Mouse (Mus musculus): Measurements from ENCODE around the gene Ahrr. TPM values are rescaled to one million over a fixed set of nuclear protein-coding genes. Genes with fewer than 3 reads are reported as not detected.

The Ahrr gene
- polyA plus RNA-seq, 1 experiment from 2014 or later, result 2.0 TPM

DNA sequence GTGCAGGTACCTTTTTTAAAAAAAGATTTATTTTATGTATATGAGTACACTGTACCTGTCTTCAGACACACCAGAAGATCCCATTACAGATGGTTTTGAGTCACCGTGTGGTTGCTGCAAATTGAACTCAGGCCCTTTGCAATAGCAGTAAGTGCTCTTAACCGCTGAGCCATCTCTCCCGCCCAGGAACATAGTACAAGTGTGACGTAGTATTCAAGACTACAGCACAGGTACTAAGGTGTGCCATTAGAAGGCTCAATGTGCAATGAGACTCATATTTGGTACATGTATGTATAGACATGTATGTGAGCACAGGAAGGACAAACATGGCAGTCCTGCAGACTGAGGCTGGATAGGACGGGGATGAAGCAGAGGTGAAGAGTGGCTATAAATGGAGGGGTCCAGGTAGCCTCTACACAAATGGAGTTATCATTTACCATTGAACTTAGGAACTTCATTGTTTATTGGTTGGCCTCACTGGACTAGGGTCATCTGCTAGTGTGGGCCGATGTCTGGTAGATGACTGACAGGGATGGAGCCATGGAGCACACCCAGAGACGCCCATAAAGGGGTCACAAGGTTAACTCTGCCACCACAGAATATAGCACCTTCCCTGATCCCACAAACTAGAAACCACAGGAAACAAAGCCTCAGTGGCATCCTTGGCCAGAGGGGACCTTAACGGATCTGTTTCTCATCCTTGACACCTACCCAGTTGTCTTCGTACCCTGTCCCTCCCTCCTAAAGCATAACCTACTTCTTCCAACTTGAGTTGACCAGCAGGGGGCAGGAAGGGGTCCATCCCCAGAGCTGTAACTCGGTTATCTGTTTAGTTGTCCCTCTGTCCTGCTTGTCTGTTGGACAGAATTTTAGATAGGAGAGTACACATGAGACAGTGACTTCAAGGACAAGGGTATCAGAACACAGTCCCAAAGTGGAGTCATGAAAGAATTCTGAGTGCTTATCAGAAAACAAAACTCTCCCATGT lies 10.2 kb upstream of the Ahrr start:
- 85% methylated on average over 10 of the region's 10 CpGs for WGBS
- Histone ChIP-seq H3K4me3 (ENCODE audit: low read depth, low read length) (no peak overlapping the region), H3K4me2 (ENCODE audit: low read depth) (no peak overlapping the region), H3K27ac (ENCODE audit: low read depth, low read length) (no peak overlapping the region), H3K27me3 (ENCODE audit: control insufficient read depth, insufficient read depth, low read length) (no peaks in the 10 kb centered on the region), H3K9me3 (ENCODE audit: control insufficient read depth, low read length) (no peaks in the 10 kb centered on the region), H3K9ac (ENCODE audit: low read length) (no peak overlapping the region), H3K4me1 (ENCODE audit: control insufficient read depth, insufficient read depth, low read length) (no peaks in the 10 kb centered on the region), H3K36me3 (ENCODE audit: control insufficient read depth, insufficient read depth, low read length) (no peaks in the 10 kb centered on the region; the same call in 1 of the 2 replicates)
- ATAC-seq (ENCODE audit: insufficient read depth, low FRiP score, low TSS enrichment), result peak; percentile 13; the same call in 1 of the 2 replicates
- DNase-seq (ENCODE audit: low spot score), result no peak

DNA sequence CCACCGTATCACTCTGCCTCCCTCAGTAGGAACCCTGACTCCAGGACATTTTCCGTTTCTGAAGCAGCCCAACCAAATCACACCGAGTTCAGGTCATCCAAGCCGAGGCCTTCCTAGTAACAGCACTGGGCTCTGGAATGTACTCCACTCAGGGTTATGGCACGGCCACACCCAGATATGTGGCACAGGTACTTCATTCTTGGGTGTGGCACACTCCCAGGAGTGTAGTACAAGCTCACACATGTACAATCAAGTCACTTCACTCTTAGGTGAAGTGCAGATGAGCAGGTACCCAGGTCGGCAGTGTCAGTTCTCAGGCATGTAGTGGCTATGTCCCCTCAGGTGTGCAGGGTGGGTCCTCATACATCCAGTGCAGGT lies 9.5 kb upstream of the Ahrr start:
- DNase-seq (ENCODE audit: low spot score) (no peak), ATAC-seq (ENCODE audit: insufficient read depth, low FRiP score, low TSS enrichment) (peak; percentile 45; the same call in 1 of the 2 replicates)
- Histone ChIP-seq H3K4me2 (ENCODE audit: low read depth) (no peak overlapping the region), H3K4me1 (ENCODE audit: control insufficient read depth, insufficient read depth, low read length) (no peaks in the 10 kb centered on the region), H3K9me3 (ENCODE audit: control insufficient read depth, low read length) (no peaks in the 10 kb centered on the region), H3K9ac (ENCODE audit: low read length) (no peak overlapping the region), H3K36me3 (ENCODE audit: control insufficient read depth, insufficient read depth, low read length) (no peaks in the 10 kb centered on the region; the same call in 1 of the 2 replicates), H3K27me3 (ENCODE audit: control insufficient read depth, insufficient read depth, low read length) (no peaks in the 10 kb centered on the region), H3K27ac (ENCODE audit: low read depth, low read length) (no peak overlapping the region), H3K4me3 (ENCODE audit: low read depth, low read length) (no peak overlapping the region)
- 81% methylated on average over 6 of the region's 6 CpGs for WGBS

DNA sequence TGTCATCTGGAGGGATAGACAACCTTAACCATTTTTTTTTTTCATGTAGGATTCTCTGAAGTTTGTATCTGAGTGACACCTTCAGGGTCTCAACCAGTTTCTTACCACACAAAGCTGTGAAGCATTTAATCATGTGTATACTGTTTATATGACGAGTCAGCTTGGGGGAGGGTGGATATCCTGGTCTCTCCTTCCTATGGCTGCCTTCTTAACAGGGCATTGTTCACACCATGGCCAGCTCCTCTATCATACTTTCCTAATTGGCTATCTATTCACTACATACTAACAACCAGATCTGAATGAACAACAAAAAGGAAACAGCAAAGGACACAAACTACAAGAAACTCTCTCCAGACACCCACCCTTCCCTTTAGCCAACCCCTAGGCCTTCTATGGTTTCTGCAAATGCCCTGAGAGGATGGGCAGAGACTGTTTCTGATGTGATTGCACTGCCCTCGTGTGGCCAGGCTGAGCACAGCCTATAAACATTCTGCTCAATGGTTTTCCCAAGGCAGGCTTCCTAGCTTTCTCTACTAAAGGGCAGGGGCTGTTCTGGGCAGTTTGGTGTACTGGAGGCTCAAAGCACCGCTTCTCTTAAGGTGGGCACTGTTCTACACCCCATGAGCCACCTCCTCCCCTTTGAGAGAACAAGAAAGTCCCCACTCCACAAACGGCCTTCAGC lies 8.9 kb upstream of the Ahrr start:
- WGBS, result 50% methylated on average over 4 of the region's 4 CpGs
- Histone ChIP-seq H3K9ac (ENCODE audit: low read length) (no peak overlapping the region), H3K4me1 (ENCODE audit: control insufficient read depth, insufficient read depth, low read length) (no peaks in the 10 kb centered on the region), H3K27ac (ENCODE audit: low read depth, low read length) (no peak overlapping the region), H3K27me3 (ENCODE audit: control insufficient read depth, insufficient read depth, low read length) (no peaks in the 10 kb centered on the region), H3K9me3 (ENCODE audit: control insufficient read depth, low read length) (no peaks in the 10 kb centered on the region), H3K4me2 (ENCODE audit: low read depth) (no peak overlapping the region), H3K36me3 (ENCODE audit: control insufficient read depth, insufficient read depth, low read length) (no peaks in the 10 kb centered on the region; the same call in 1 of the 2 replicates), H3K4me3 (ENCODE audit: low read depth, low read length) (no peak overlapping the region)
- peak; percentile 77 for DNase-seq (ENCODE audit: low spot score)
- ATAC-seq (ENCODE audit: insufficient read depth, low FRiP score, low TSS enrichment), result peak; percentile 73

DNA sequence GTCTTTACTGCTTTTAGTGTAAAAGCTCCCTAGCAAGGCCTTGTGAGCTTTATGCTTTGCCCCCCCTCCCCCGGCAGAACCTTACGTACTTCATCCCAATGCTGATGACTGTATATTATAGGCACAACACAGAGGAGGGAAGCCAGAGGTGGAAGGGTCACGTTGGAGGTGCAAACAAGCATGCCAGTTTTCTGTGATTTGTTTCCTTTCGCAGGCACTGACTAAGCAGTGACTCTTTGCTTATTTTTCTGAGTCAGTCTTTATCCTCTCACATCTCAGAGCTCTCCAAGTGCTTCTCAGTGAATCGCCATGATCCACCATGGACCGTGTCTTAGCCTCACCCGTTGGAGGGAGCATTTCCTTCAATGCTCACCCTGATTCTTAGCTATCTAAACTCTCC lies 4.2 kb upstream of the Ahrr start:
- H3K27ac ChIP-seq (ENCODE audit: low read depth, low read length), result no peak overlapping the region
- ATAC-seq (ENCODE audit: insufficient read depth, low FRiP score, low TSS enrichment) (no peak), DNase-seq (ENCODE audit: low spot score) (no peak)
- no peaks in the 10 kb centered on the region for H3K9me3 ChIP-seq (ENCODE audit: control insufficient read depth, low read length)
- no peaks in the 10 kb centered on the region for H3K36me3 ChIP-seq (ENCODE audit: control insufficient read depth, insufficient read depth, low read length)
- 0 out of 2 replicates have a peak, but pooled peaks cover 2% of the 10 kb centered on the region for H3K4me1 ChIP-seq (ENCODE audit: control insufficient read depth, insufficient read depth, low read length)
- H3K27me3 ChIP-seq (ENCODE audit: control insufficient read depth, insufficient read depth, low read length), result 0 out of 2 replicates have a peak, but pooled peaks cover 2% of the 10 kb centered on the region
- WGBS, result 81% methylated on average over 7 of the region's 7 CpGs
- no peak overlapping the region for H3K4me3 ChIP-seq (ENCODE audit: low read depth, low read length)
- no peak overlapping the region for H3K9ac ChIP-seq (ENCODE audit: low read length)
- no peak overlapping the region for H3K4me2 ChIP-seq (ENCODE audit: low read depth)

DNA sequence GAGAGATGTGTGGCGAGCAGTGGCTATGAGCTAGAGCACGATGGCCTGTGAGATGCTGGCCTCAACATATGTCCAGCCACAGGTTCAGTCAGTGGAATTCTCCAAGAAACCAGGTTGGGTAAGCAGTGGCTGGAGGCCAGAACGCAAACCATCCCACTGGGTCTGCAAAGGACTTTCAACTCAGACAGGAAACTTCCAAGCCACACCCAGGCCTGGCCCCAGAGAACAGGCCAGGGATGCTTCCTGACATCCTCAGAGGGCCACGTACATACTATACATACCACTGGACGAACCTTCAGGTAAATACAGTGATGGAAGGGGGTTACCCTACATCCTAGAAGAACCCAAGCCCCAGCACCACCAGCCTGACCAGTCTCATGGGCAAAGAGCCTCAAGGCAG lies 2.5 kb downstream of the Ahrr start:
- no peaks in the 10 kb centered on the region for H3K9me3 ChIP-seq (ENCODE audit: control insufficient read depth, low read length)
- DNase-seq (ENCODE audit: low spot score) (no peak), ATAC-seq (ENCODE audit: insufficient read depth, low FRiP score, low TSS enrichment) (no peak)
- 0 out of 2 replicates have a peak, but pooled peaks cover 2% of the 10 kb centered on the region for H3K27me3 ChIP-seq (ENCODE audit: control insufficient read depth, insufficient read depth, low read length)
- H3K4me3 ChIP-seq (ENCODE audit: low read depth, low read length), result no peak overlapping the region
- 0 out of 2 replicates have a peak, but pooled peaks cover 2% of the 10 kb centered on the region for H3K4me1 ChIP-seq (ENCODE audit: control insufficient read depth, insufficient read depth, low read length)
- H3K4me2 ChIP-seq (ENCODE audit: low read depth), result no peak overlapping the region
- WGBS, result 83% methylated on average over 5 of the region's 5 CpGs
- no peaks in the 10 kb centered on the region for H3K36me3 ChIP-seq (ENCODE audit: control insufficient read depth, insufficient read depth, low read length)
- no peak overlapping the region for H3K27ac ChIP-seq (ENCODE audit: low read depth, low read length)
- no peak overlapping the region for H3K9ac ChIP-seq (ENCODE audit: low read length)

DNA sequence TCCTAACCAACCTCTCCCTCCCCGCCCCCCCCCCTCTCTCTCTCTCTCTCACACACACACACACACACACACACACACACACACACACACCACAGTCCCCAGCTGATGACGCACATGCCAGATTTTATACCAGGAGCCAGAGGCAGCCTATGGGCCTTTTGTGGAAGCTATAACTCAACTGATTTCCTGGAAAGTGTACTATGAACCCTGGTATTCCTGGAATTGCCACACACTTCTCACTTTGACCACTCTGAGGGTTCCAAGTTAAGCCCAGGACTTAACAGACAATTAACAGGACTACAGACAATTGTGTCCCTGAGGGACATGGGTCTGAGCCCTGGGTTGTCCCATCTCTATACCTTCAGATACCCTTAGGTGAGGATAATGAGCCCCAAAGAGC lies 9.8 kb downstream of the Ahrr start:
- ATAC-seq (ENCODE audit: insufficient read depth, low FRiP score, low TSS enrichment) (no peak), DNase-seq (ENCODE audit: low spot score) (no peak)
- Histone ChIP-seq H3K36me3 (ENCODE audit: control insufficient read depth, insufficient read depth, low read length) (no peaks in the 10 kb centered on the region), H3K4me3 (ENCODE audit: low read depth, low read length) (no peak overlapping the region), H3K4me1 (ENCODE audit: control insufficient read depth, insufficient read depth, low read length) (no peaks in the 10 kb centered on the region), H3K4me2 (ENCODE audit: low read depth) (no peak overlapping the region), H3K9ac (ENCODE audit: low read length) (no peak overlapping the region), H3K27me3 (ENCODE audit: control insufficient read depth, insufficient read depth, low read length) (no peaks in the 10 kb centered on the region), H3K27ac (ENCODE audit: low read depth, low read length) (no peak overlapping the region), H3K9me3 (ENCODE audit: control insufficient read depth, low read length) (no peaks in the 10 kb centered on the region)
- WGBS, result 73% methylated on average over 1 of the region's 2 CpGs

DNA sequence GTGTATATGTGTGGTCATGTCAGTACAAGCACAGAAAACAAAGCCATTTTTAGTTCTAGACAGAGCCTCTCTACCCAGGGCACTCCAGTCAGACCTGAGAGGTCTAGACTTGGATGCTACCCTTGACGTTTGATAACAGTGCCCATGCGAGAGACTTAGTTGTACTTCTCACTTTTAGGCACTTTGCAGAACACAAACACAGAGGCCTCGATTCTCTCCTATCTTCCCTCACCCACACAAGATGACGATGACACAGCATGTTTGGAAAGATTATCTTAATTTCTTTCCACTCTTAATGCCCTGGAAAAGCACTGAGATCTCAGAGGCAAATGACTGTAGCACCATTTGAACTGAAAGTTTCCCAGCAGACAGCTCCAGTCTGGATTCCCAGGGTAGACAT lies 16.4 kb downstream of the Ahrr start:
- Histone ChIP-seq H3K36me3 (ENCODE audit: control insufficient read depth, insufficient read depth, low read length) (no peaks in the 10 kb centered on the region), H3K27ac (ENCODE audit: low read depth, low read length) (no peak overlapping the region), H3K4me2 (ENCODE audit: low read depth) (no peak overlapping the region), H3K4me3 (ENCODE audit: low read depth, low read length) (no peak overlapping the region), H3K9me3 (ENCODE audit: control insufficient read depth, low read length) (no peaks in the 10 kb centered on the region), H3K4me1 (ENCODE audit: control insufficient read depth, insufficient read depth, low read length) (no peaks in the 10 kb centered on the region), H3K9ac (ENCODE audit: low read length) (no peak overlapping the region), H3K27me3 (ENCODE audit: control insufficient read depth, insufficient read depth, low read length) (no peaks in the 10 kb centered on the region)
- DNase-seq (ENCODE audit: low spot score) (no peak), ATAC-seq (ENCODE audit: insufficient read depth, low FRiP score, low TSS enrichment) (no peak)
- 79% methylated on average over 4 of the region's 4 CpGs for WGBS

DNA sequence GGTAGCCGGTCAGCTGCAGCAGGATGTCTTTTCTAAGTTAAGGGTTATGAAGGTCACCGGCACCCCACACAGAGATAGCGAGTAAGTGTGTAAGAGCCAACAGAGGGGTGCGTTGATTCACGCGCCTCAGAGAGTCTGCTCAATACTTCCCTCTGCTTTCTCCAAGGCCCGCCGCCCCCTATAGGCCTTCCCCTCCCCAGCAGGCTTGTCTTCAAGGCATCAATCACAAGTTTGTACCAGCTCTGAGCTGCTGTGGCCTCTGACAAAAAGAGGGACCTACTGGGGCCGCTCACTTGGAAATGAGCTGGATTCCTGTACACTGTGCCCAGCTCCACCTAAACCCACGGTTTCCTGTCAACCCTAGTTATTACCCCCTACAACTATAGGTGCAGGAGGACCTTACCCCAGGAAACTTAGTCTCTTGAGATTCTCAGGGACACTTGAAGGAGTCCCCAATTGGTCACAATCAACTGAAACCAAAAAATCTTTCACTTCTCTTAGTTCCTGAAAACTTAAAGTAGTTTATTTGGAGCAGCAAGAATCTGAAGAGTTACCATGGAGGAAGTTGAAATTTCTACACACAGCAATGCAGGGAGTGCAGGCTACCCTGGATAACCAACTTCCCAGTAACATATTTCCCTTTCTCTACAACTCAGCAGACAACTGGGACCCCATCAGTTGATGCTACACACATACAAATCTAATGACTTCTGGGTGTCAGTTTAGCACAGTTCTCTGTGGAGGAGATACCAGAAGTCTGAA lies 31.7 kb downstream of the Ahrr start:
- Histone ChIP-seq H3K4me3 (ENCODE audit: low read depth, low read length) (peak overlapping the region; percentile 48), H3K27me3 (ENCODE audit: control insufficient read depth, insufficient read depth, low read length) (no peaks in the 10 kb centered on the region), H3K9ac (ENCODE audit: low read length) (peak overlapping the region; percentile 79), H3K27ac (ENCODE audit: low read depth, low read length) (no peak overlapping the region), H3K4me2 (ENCODE audit: low read depth) (peak overlapping the region; percentile 92), H3K9me3 (ENCODE audit: control insufficient read depth, low read length) (no peaks in the 10 kb centered on the region), H3K4me1 (ENCODE audit: control insufficient read depth, insufficient read depth, low read length) (0 out of 2 replicates have a peak, but pooled peaks cover 3% of the 10 kb centered on the region), H3K36me3 (ENCODE audit: control insufficient read depth, insufficient read depth, low read length) (no peaks in the 10 kb centered on the region)
- WGBS, result 2% methylated on average over 10 of the region's 10 CpGs
- ATAC-seq (ENCODE audit: insufficient read depth, low FRiP score, low TSS enrichment) (peak; percentile 91), DNase-seq (ENCODE audit: low spot score) (peak; percentile 79)

Measured in neural tube, embryonic 11.5 days (tissue).